Mouse (Mus musculus) Patski (cell line): ENCODE measurements around the gene Ptpn1. TPM values are rescaled to one million over a fixed set of nuclear protein-coding genes. Genes with fewer than 3 reads are reported as not detected.

Experiments used
- ATAC-seq: fragments of 100-300 bp; one replicate; pipeline ENCODE4 v1.8.0; 2021
- CTCF ChIA-PET: fragments of 350-600 bp; sonication (Branson Sonifier 250); formaldehyde crosslinking; loops from one replicate; lab custom pipeline; 2022; ENCODE audit warnings: inconsistent platforms; lab: Charles Lee
- POLR2A ChIA-PET: fragments of 350-600 bp; sonication (Branson Sonifier 250); formaldehyde crosslinking; loops from one replicate; lab custom pipeline; 2022; ENCODE audit warnings: antibody characterized with exemption, inconsistent platforms; lab: Charles Lee
- DNase-seq: peaks from one replicate; pipeline ENCODE4 v3.0.0-alpha.2; 2011; ENCODE audit warnings: low read depth, low spot score
- H3K27me3 ChIP-seq: fragments of 371-371 bp; one replicate; pipeline ENCODE4 v1.5.1; 2021
- CTCF ChIP-seq: fragments of 100-300 bp; IDR thresholded peaks from one replicate; pipeline ENCODE4 v1.5.1; 2021
- in situ Hi-C: fragments of 300-500 bp; cut with MboI; formaldehyde crosslinking; loops from 3 replicates; pipeline ENCODE4 v1.11.1; 2018; ENCODE audit warnings: low pct_unique_long_range_greater_than_20kb, mixed read lengths
- polyA plus RNA-seq: library from polyadenylated mRNA; unstranded; gene quantifications from one replicate; pipeline ENCODE4 v1.2.3, GENCODE M21; 2021

Ptpn1 gene
- polyA plus RNA-seq, 1 experiment from 2014 or later = 49.2 TPM

GRCm38 (mm10) chr2:167964320-167964719 lies 32.5 kb downstream of the Ptpn1 start:
- no peak for ATAC-seq
- no peak for DNase-seq
- in situ Hi-C loops = no loop called here
- CTCF ChIA-PET = interaction anchor here (1.7 kb wide), 1 partner anchor 11 kb away, joined by 7 read pairs; no protein-coding TSS in a partner anchor
- POLR2A ChIA-PET = no interaction called here
- H3K27me3 ChIP-seq = no peaks in the 10 kb centered on the region
- no peak for TF ChIP-seq CTCF

- no peak for TF ChIP-seq CTCF
- ATAC-seq (no peak), DNase-seq (no peak)
- ChIA-PET POLR2A (no interaction called here), CTCF (no interaction called here)
- H3K27me3 ChIP-seq = no peaks in the 10 kb centered on the region
- in situ Hi-C loops = no loop called here
Observed at GRCm38 (mm10) chr2:167965911-167966310, 34.1 kb downstream of the Ptpn1 start.

- ChIA-PET CTCF (no interaction called here), POLR2A (no interaction called here)
- TF ChIP-seq CTCF = no peak
- ATAC-seq (no peak), DNase-seq (no peak)
- in situ Hi-C loops = no loop called here
- no peaks in the 10 kb centered on the region for H3K27me3 ChIP-seq
Observed at GRCm38 (mm10) chr2:167968504-167968903, 36.6 kb downstream of the Ptpn1 start.

- POLR2A ChIA-PET = no interaction called here
- no peak for DNase-seq
- ATAC-seq = no peak
- H3K27me3 ChIP-seq = no peaks in the 10 kb centered on the region
- TF ChIP-seq CTCF = no peak
- in situ Hi-C loops = loop anchor here (10.0 kb wide), 1 partner anchor 65 kb away; no protein-coding TSS in a partner anchor
- CTCF ChIA-PET = interaction anchor here (0.7 kb wide), 1 partner anchor 13 kb away, joined by 3 read pairs; no protein-coding TSS in a partner anchor
Observed at GRCm38 (mm10) chr2:167969851-167970541, 38.1 kb downstream of the Ptpn1 start.

- no peak for ATAC-seq
- POLR2A ChIA-PET = no interaction called here
- no peak for DNase-seq
- TF ChIP-seq CTCF = no peak
- CTCF ChIA-PET = interaction anchor here (1.0 to 1.1 kb wide), 2 partner anchors 11 to 81 kb away, joined by 3 read pairs; no protein-coding TSS in a partner anchor
- in situ Hi-C loops = loop anchor here (10.0 kb wide), 1 partner anchor 67 kb away; no protein-coding TSS in a partner anchor
- no peaks in the 10 kb centered on the region for H3K27me3 ChIP-seq
Observed at GRCm38 (mm10) chr2:167972146-167972545, 40.3 kb downstream of the Ptpn1 start.

GRCm38 (mm10) chr2:167972809-167973208 lies 41.0 kb downstream of the Ptpn1 start:
- no peak for TF ChIP-seq CTCF
- DNase-seq (no peak), ATAC-seq (no peak)
- ChIA-PET POLR2A (interaction anchor here (0.6 kb wide), 1 partner anchor 17 kb away, joined by 4 read pairs; no protein-coding TSS in a partner anchor), CTCF (interaction anchor here (1.0 to 1.1 kb wide), 2 partner anchors 12 to 80 kb away, joined by 3 read pairs; no protein-coding TSS in a partner anchor)
- in situ Hi-C loops = loop anchor here (10.0 kb wide), 1 partner anchor 68 kb away; no protein-coding TSS in a partner anchor
- no peaks in the 10 kb centered on the region for H3K27me3 ChIP-seq

GRCm38 (mm10) chr2:167975746-167976145 lies 43.9 kb downstream of the Ptpn1 start:
- DNase-seq = no peak
- no peak for ATAC-seq
- no peak for TF ChIP-seq CTCF
- POLR2A ChIA-PET = no interaction called here
- CTCF ChIA-PET = no interaction called here
- no peaks in the 10 kb centered on the region for H3K27me3 ChIP-seq
- in situ Hi-C loops = loop anchor here (10.0 kb wide), 1 partner anchor 71 kb away; no protein-coding TSS in a partner anchor

- ChIA-PET CTCF (no interaction called here), POLR2A (no interaction called here)
- H3K27me3 ChIP-seq = no peaks in the 10 kb centered on the region
- no peak for DNase-seq
- ATAC-seq = peak; percentile 36
- no peak for TF ChIP-seq CTCF
- in situ Hi-C loops = loop anchor here (10.0 kb wide), 1 partner anchor 73 kb away; no protein-coding TSS in a partner anchor
Observed at GRCm38 (mm10) chr2:167978271-167978670, 46.4 kb downstream of the Ptpn1 start.

GRCm38 (mm10) chr2:167980391-167980790 lies 48.5 kb downstream of the Ptpn1 start:
- POLR2A ChIA-PET = no interaction called here
- no peak for TF ChIP-seq CTCF
- DNase-seq (no peak), ATAC-seq (no peak)
- H3K27me3 ChIP-seq = no peaks in the 10 kb centered on the region
- CTCF ChIA-PET = no interaction called here
- in situ Hi-C loops = no loop called here

GRCm38 (mm10) chr2:167982646-167983045 lies 50.8 kb downstream of the Ptpn1 start:
- no peaks in the 10 kb centered on the region for H3K27me3 ChIP-seq
- POLR2A ChIA-PET = no interaction called here
- CTCF ChIA-PET = interaction anchor here (1.0 kb wide), 1 partner anchor 12 kb away, joined by 3 read pairs; no protein-coding TSS in a partner anchor
- no peak for ATAC-seq
- no peak for DNase-seq
- in situ Hi-C loops = no loop called here
- no peak for TF ChIP-seq CTCF

- in situ Hi-C loops = no loop called here
- ChIA-PET CTCF (interaction anchor here (0.9 kb wide), 1 partner anchor 35 kb away, joined by 3 read pairs; no protein-coding TSS in a partner anchor), POLR2A (interaction anchor here (0.5 to 1.3 kb wide), 2 partner anchors 30 to 51 kb away, joined by 3 to 9 read pairs; no protein-coding TSS in a partner anchor)
- no peaks in the 10 kb centered on the region for H3K27me3 ChIP-seq
- ATAC-seq (no peak), DNase-seq (no peak)
- TF ChIP-seq CTCF = no peak
Observed at GRCm38 (mm10) chr2:167984371-167984770, 52.5 kb downstream of the Ptpn1 start.
